Mouse (Mus musculus) lung, postnatal 0 days (tissue): ENCODE results near the gene Kcnh1. TPM values are rescaled to one million over a fixed set of nuclear protein-coding genes. Genes with fewer than 3 reads are reported as not detected.

Experiments used
- ATAC-seq: fragments of 200-750 bp; cut with Nextera tagmentation; 2 replicates; pipeline ENCODE4 v1.8.0; 2017; ENCODE audit warnings: moderate library complexity
- DNase-seq: peaks from one replicate; pipeline ENCODE4 v3.0.0-alpha.2; 2016; ENCODE audit warnings: low spot score
- H3K27ac ChIP-seq: fragments of 300-500 bp; sonication (generic); 2 replicates; pipeline ENCODE4 v1.5.1; 2014; ENCODE audit warnings: antibody characterized with exemption, mild to moderate bottlenecking, low read length, mixed read lengths
- H3K27me3 ChIP-seq: fragments of 300-500 bp; sonication (generic); replicated peaks from 2 replicates; pipeline ENCODE4 v1.6.1; 2014; ENCODE audit warnings: low read length, mixed read lengths; ENCODE audit not compliant: insufficient read depth
- H3K36me3 ChIP-seq: fragments of 300-500 bp; sonication (generic); 2 replicates; pipeline ENCODE4 v1.6.1; 2014; ENCODE audit warnings: low read length, mixed read lengths; ENCODE audit not compliant: insufficient read depth
- H3K4me1 ChIP-seq: fragments of 300-500 bp; sonication (generic); 2 replicates; pipeline ENCODE4 v1.6.1; 2014; ENCODE audit warnings: antibody characterized with exemption, low read depth, low read length, mixed read lengths; ENCODE audit not compliant: insufficient read depth
- H3K4me2 ChIP-seq: fragments of 300-500 bp; sonication (generic); replicated peaks from 2 replicates; pipeline ENCODE4 v1.6.1; 2014; ENCODE audit warnings: low read depth, mild to moderate bottlenecking, low read length, moderate library complexity, mixed read lengths
- H3K4me3 ChIP-seq: fragments of 300-500 bp; sonication (generic); 2 replicates; pipeline ENCODE4 v1.5.1; 2014; ENCODE audit warnings: low read depth, low read length
- H3K9ac ChIP-seq: fragments of 300-500 bp; sonication (generic); replicated peaks from 2 replicates; pipeline ENCODE4 v1.6.1; 2014; ENCODE audit warnings: low read depth, mild to moderate bottlenecking
- H3K9me3 ChIP-seq: fragments of 300-500 bp; sonication (generic); 2 replicates; pipeline ENCODE4 v1.6.1; 2016; ENCODE audit warnings: low read length, mixed read lengths
- CTCF ChIP-seq: IDR thresholded peaks from 2 replicates; pipeline ENCODE4 v1.5.1; 2016; ENCODE audit warnings: antibody characterized with exemption, mild to moderate bottlenecking
- EP300 ChIP-seq: IDR thresholded peaks from 2 replicates; pipeline ENCODE4 v1.6.1; 2016; ENCODE audit warnings: antibody characterized with exemption, mild to moderate bottlenecking, control low read depth
- WGBS: fragments of 180-500 bp; shearing (Covaris S2); extraction: QIAGEN DNeasy Blood & Tissue Kit; methylation state at CpG from one replicate; pipeline ENCODE4 v1.1.7; 2014; 5-methylcytosine and 5-hydroxymethylcytosine counted together
- polyA plus RNA-seq: library from polyadenylated mRNA; unstranded; fragments of >200 nt; fragmentation: Nextera tagmentation; extraction: Ambion mirVana; gene quantifications from 2 replicates; pipeline ENCODE4 v1.2.1, GENCODE M21; 2015

Gene Kcnh1
- polyA plus RNA-seq, 1 experiment from 2014 or later = 4.4 TPM

GRCm38 (mm10) chr1:192315392-192316070 lies 125.0 kb downstream of the Kcnh1 start:
- Histone ChIP-seq H3K9me3 (no peaks in the 10 kb centered on the region), H3K4me1 (no peaks in the 10 kb centered on the region), H3K4me3 (no peak overlapping the region), H3K27ac (no peak overlapping the region), H3K27me3 (no peaks in the 10 kb centered on the region), H3K9ac (no peak overlapping the region), H3K36me3 (no peaks in the 10 kb centered on the region), H3K4me2 (no peak overlapping the region)
- TF ChIP-seq CTCF (no peak), EP300 (no peak)
- ATAC-seq = no peak
- no peak for DNase-seq
- 48% methylated on average over 1 of the region's 1 CpGs for WGBS

GRCm38 (mm10) chr1:192324223-192324622 lies 133.6 kb downstream of the Kcnh1 start:
- H3K36me3 ChIP-seq = no peaks in the 10 kb centered on the region
- no peaks in the 10 kb centered on the region for H3K27me3 ChIP-seq
- DNase-seq (no peak), ATAC-seq (no peak)
- H3K9me3 ChIP-seq = no peaks in the 10 kb centered on the region
- 32% methylated on average over 3 of the region's 3 CpGs for WGBS
- H3K27ac ChIP-seq = no peak overlapping the region
- no peak overlapping the region for H3K9ac ChIP-seq
- TF ChIP-seq CTCF (peak; percentile 44), EP300 (no peak)
- no peak overlapping the region for H3K4me3 ChIP-seq
- no peak overlapping the region for H3K4me2 ChIP-seq
- no peaks in the 10 kb centered on the region for H3K4me1 ChIP-seq

- Histone ChIP-seq H3K4me2 (no peak overlapping the region), H3K4me1 (no peaks in the 10 kb centered on the region), H3K36me3 (no peaks in the 10 kb centered on the region), H3K27ac (no peak overlapping the region), H3K9ac (no peak overlapping the region), H3K9me3 (no peaks in the 10 kb centered on the region), H3K27me3 (no peaks in the 10 kb centered on the region), H3K4me3 (no peak overlapping the region)
- DNase-seq = no peak
- ATAC-seq = no peak
- TF ChIP-seq CTCF (no peak), EP300 (no peak)
- 94% methylated on average over 8 of the region's 8 CpGs for WGBS
Measured at GRCm38 (mm10) chr1:192327052-192327451, 136.5 kb downstream of the Kcnh1 start.

- no peak for DNase-seq
- 78% methylated on average over 6 of the region's 6 CpGs for WGBS
- Histone ChIP-seq H3K36me3 (no peaks in the 10 kb centered on the region), H3K27me3 (no peaks in the 10 kb centered on the region), H3K9me3 (no peaks in the 10 kb centered on the region), H3K4me2 (no peak overlapping the region), H3K4me3 (no peak overlapping the region), H3K27ac (no peak overlapping the region), H3K4me1 (no peaks in the 10 kb centered on the region), H3K9ac (no peak overlapping the region)
- TF ChIP-seq EP300 = no peak
- TF ChIP-seq CTCF = no peak
- no peak for ATAC-seq
Measured at GRCm38 (mm10) chr1:192331207-192331606, 140.6 kb downstream of the Kcnh1 start.

- DNase-seq = no peak
- WGBS = 88% methylated on average over 5 of the region's 5 CpGs
- TF ChIP-seq CTCF (no peak), EP300 (no peak)
- no peak for ATAC-seq
- no peaks in the 10 kb centered on the region for H3K4me1 ChIP-seq
- H3K27ac ChIP-seq = no peak overlapping the region
- no peak overlapping the region for H3K4me3 ChIP-seq
- no peaks in the 10 kb centered on the region for H3K9me3 ChIP-seq
- H3K36me3 ChIP-seq = no peaks in the 10 kb centered on the region
- no peak overlapping the region for H3K9ac ChIP-seq
- no peaks in the 10 kb centered on the region for H3K27me3 ChIP-seq
- no peak overlapping the region for H3K4me2 ChIP-seq
Measured at GRCm38 (mm10) chr1:192336029-192336428, 145.5 kb downstream of the Kcnh1 start.

GRCm38 (mm10) chr1:192339361-192340077 lies 148.9 kb downstream of the Kcnh1 start:
- 82% methylated on average over 9 of the region's 9 CpGs for WGBS
- Histone ChIP-seq H3K4me2 (no peak overlapping the region), H3K9ac (no peak overlapping the region), H3K36me3 (no peaks in the 10 kb centered on the region), H3K4me1 (no peaks in the 10 kb centered on the region), H3K27me3 (no peaks in the 10 kb centered on the region), H3K4me3 (no peak overlapping the region), H3K27ac (no peak overlapping the region), H3K9me3 (no peaks in the 10 kb centered on the region)
- DNase-seq (no peak), ATAC-seq (no peak)
- TF ChIP-seq EP300 = no peak
- no peak for TF ChIP-seq CTCF
